Mouse (Mus musculus): ENCODE results near the gene Tbl3. TPM values are rescaled to one million over a fixed set of nuclear protein-coding genes. Genes with fewer than 3 reads are reported as not detected.
A peak's percentile ranks its signal among the peaks of the same experiment; 100 is the strongest.
"Not testable (repeated sequence)": the region's sequence is repeated elsewhere in the genome, so short reads cannot be mapped to it uniquely, and the experiment has no call there.

Tbl3 gene
- polyA plus RNA-seq, 1 experiment from 2014 or later: 47.4 TPM

GRCm38 (mm10) chr17:24725637-24726390 is 18.4 kb upstream of the Tbl3 start:
- H3K9ac ChIP-seq: no peak overlapping the region

GRCm38 (mm10) chr17:24724184-24724583 is 16.7 kb upstream of the Tbl3 start, which contains the start of gene Ndufb10:
TSS of gene Ndufb10 (minus strand) at chr17:24724478.
- ATAC-seq (ENCODE audit: extremely low read depth, insufficient number of reproducible peaks, low FRiP score, low TSS enrichment): peak; percentile 65
- Histone ChIP-seq H3K27me3 (replicated peaks) (0 out of 2 replicates have a peak, but pooled peaks cover 3% of the 10 kb centered on the region), H3K4me3 (peak within 1 kb of the TSS; percentile 93), H3K4me2 (peak within 1 kb of the TSS; percentile 79), H3K36me3 (peaks cover 21% of the 10 kb centered on the region), H3K9me3 (no peaks in the 10 kb centered on the region), H3K27ac (replicated peaks) (peak within 1 kb of the TSS; percentile 92), H3K9ac (peak within 1 kb of the TSS; percentile 97), H3K4me1 (peaks cover 26% of the 10 kb centered on the region)
- WGBS: under 1% methylated on average over 30 of the region's 30 CpGs

More at GRCm38 (mm10) chr17:24725637-24726390, 18.4 kb upstream of the Tbl3 start:
- no peak for ATAC-seq (ENCODE audit: extremely low read depth, insufficient number of reproducible peaks, low FRiP score, low TSS enrichment)
- WGBS: 60% methylated on average over 3 of the region's 3 CpGs
- peaks cover 26% of the 10 kb centered on the region for H3K4me1 ChIP-seq
- H3K4me3 ChIP-seq: no peak overlapping the region
- H3K27me3 ChIP-seq (replicated peaks): 0 out of 2 replicates have a peak, but pooled peaks cover 3% of the 10 kb centered on the region
- peaks cover 17% of the 10 kb centered on the region for H3K36me3 ChIP-seq
- H3K4me2 ChIP-seq: no peak overlapping the region
- no peak overlapping the region for H3K27ac ChIP-seq (replicated peaks)
- H3K9me3 ChIP-seq: no peaks in the 10 kb centered on the region

- WGBS: under 1% methylated on average over 15 of the region's 15 CpGs
- Histone ChIP-seq H3K4me3 (peak overlapping the region; percentile 93), H3K4me1 (peaks cover 29% of the 10 kb centered on the region), H3K4me2 (peak overlapping the region; percentile 79), H3K36me3 (peaks cover 21% of the 10 kb centered on the region), H3K27me3 (replicated peaks) (0 out of 2 replicates have a peak, but pooled peaks cover 3% of the 10 kb centered on the region), H3K27ac (replicated peaks) (peak overlapping the region; percentile 92), H3K9ac (peak overlapping the region; percentile 97), H3K9me3 (no peaks in the 10 kb centered on the region)
- ATAC-seq (ENCODE audit: extremely low read depth, insufficient number of reproducible peaks, low FRiP score, low TSS enrichment): no peak
These were observed 16.4 kb upstream of the Tbl3 start for GRCm38 (mm10) chr17:24723881-24724180.

- H3K27me3 ChIP-seq (replicated peaks): 0 out of 2 replicates have a peak, but pooled peaks cover 2% of the 10 kb centered on the region
- ATAC-seq (ENCODE audit: extremely low read depth, insufficient number of reproducible peaks, low FRiP score, low TSS enrichment): no peak
- peaks cover 33% of the 10 kb centered on the region for H3K4me1 ChIP-seq
- peaks cover 23% of the 10 kb centered on the region for H3K36me3 ChIP-seq
- H3K4me3 ChIP-seq: peak overlapping the region; percentile 93
- H3K27ac ChIP-seq (replicated peaks): peak overlapping the region; percentile 92
- H3K9ac ChIP-seq: peak overlapping the region; percentile 97
- 1% methylated on average over 12 of the region's 12 CpGs for WGBS
- peak overlapping the region; percentile 79 for H3K4me2 ChIP-seq
- no peaks in the 10 kb centered on the region for H3K9me3 ChIP-seq
These were observed 15.8 kb upstream of the Tbl3 start for GRCm38 (mm10) chr17:24723122-24723880.

DNA sequence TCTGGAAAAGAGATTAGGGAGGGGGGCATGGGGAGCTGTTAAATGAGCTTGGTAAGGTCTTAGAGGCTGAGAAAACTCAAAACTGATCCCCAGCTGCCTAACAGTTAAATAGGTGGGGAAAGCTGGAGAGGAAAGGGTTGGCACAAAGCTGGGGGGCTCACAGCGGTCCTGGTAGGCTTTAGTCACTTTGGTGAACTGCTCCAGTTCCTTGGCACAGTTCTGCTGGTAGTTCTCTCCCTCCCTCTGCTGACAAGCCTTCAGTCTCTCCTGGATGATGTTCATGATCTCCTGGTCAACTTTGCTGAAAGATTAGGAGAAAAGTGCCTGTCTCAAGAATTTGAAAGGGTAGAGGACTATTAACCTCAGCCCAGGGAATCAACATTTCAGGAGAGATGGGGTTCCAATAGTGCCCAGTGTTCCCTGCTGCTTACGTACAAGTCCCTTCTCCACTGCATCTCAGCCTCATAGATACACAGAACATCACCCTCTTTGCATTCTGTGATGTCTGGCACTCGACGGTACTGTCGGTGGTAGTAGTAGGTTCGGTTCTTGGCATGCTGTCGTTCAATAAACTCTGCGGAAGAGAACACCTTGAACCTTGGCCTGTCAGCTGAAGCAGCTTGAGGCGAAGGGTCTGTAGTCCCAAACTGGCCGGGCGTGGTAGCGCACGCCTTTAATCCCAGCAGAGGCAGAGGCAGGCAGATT is 14.9 kb upstream of the Tbl3 start:
- Histone ChIP-seq H3K4me1 (peaks cover 33% of the 10 kb centered on the region), H3K27me3 (replicated peaks) (no peaks in the 10 kb centered on the region), H3K27ac (replicated peaks) (no peak overlapping the region), H3K9me3 (no peaks in the 10 kb centered on the region), H3K36me3 (peaks cover 28% of the 10 kb centered on the region), H3K4me3 (peak overlapping the region; percentile 93), H3K4me2 (peak overlapping the region; percentile 79), H3K9ac (peak overlapping the region; percentile 97)
- ATAC-seq (ENCODE audit: extremely low read depth, insufficient number of reproducible peaks, low FRiP score, low TSS enrichment): no peak
- 33% methylated on average over 13 of the region's 13 CpGs for WGBS

GRCm38 (mm10) chr17:24721383-24721955 is 14.0 kb upstream of the Tbl3 start:
- WGBS: 29% methylated on average over 7 of the region's 7 CpGs
- H3K27me3 ChIP-seq (replicated peaks); ATAC-seq (ENCODE audit: extremely low read depth, insufficient number of reproducible peaks, low FRiP score, low TSS enrichment); H3K9me3 ChIP-seq: not testable (repeated sequence)
- Histone ChIP-seq H3K4me2 (peak overlapping the region; percentile 79), H3K4me1 (peaks cover 33% of the 10 kb centered on the region), H3K36me3 (peaks cover 35% of the 10 kb centered on the region), H3K9ac (peak overlapping the region; percentile 97), H3K27ac (replicated peaks) (0 out of 2 replicates have a peak overlapping the region, but pooled peaks have one; percentile 28), H3K4me3 (peak overlapping the region; percentile 93)

GRCm38 (mm10) chr17:24720616-24721015 is 13.2 kb upstream of the Tbl3 start:
- 2% methylated on average over 11 of the region's 11 CpGs for WGBS
- not testable (repeated sequence) for ATAC-seq (ENCODE audit: extremely low read depth, insufficient number of reproducible peaks, low FRiP score, low TSS enrichment); H3K27me3 ChIP-seq (replicated peaks); H3K9me3 ChIP-seq
- peak overlapping the region; percentile 93 for H3K4me3 ChIP-seq
- H3K9ac ChIP-seq: peak overlapping the region; percentile 95
- peaks cover 42% of the 10 kb centered on the region for H3K36me3 ChIP-seq
- peak overlapping the region; percentile 82 for H3K27ac ChIP-seq (replicated peaks)
- peak overlapping the region; percentile 79 for H3K4me2 ChIP-seq
- H3K4me1 ChIP-seq: peaks cover 33% of the 10 kb centered on the region

- no peaks in the 10 kb centered on the region for H3K9me3 ChIP-seq
- H3K36me3 ChIP-seq: peaks cover 47% of the 10 kb centered on the region
- peak overlapping the region; percentile 93 for H3K4me3 ChIP-seq
- H3K27ac ChIP-seq (replicated peaks): peak overlapping the region; percentile 90
- ATAC-seq (ENCODE audit: extremely low read depth, insufficient number of reproducible peaks, low FRiP score, low TSS enrichment): peak; percentile 96
- peaks cover 33% of the 10 kb centered on the region for H3K4me1 ChIP-seq
- peak overlapping the region; percentile 79 for H3K4me2 ChIP-seq
- H3K9ac ChIP-seq: peak overlapping the region; percentile 98
- under 1% methylated on average over 61 of the region's 61 CpGs for WGBS
- no peaks in the 10 kb centered on the region for H3K27me3 ChIP-seq (replicated peaks)
These were observed 12.2 kb upstream of the Tbl3 start for GRCm38 (mm10) chr17:24719494-24720222.

- Histone ChIP-seq H3K4me1 (peaks cover 33% of the 10 kb centered on the region), H3K9ac (peak overlapping the region; percentile 98), H3K4me2 (peak overlapping the region; percentile 74), H3K36me3 (peaks cover 47% of the 10 kb centered on the region), H3K27ac (replicated peaks) (peak overlapping the region; percentile 90), H3K4me3 (peak overlapping the region; percentile 93)
- not testable (repeated sequence) for ATAC-seq (ENCODE audit: extremely low read depth, insufficient number of reproducible peaks, low FRiP score, low TSS enrichment); H3K9me3 ChIP-seq; H3K27me3 ChIP-seq (replicated peaks)
- 49% methylated on average over 5 of the region's 5 CpGs for WGBS
These were observed 11.5 kb upstream of the Tbl3 start for GRCm38 (mm10) chr17:24718938-24719337.

GRCm38 (mm10) chr17:24717943-24718342 is 10.5 kb upstream of the Tbl3 start, which contains the start of the genes Rnf151 and Rps2:
TSS of gene Rnf151 (minus strand) at chr17:24718063.
TSS of gene Rps2 (plus strand) at chr17:24718116.
- H3K27ac ChIP-seq (replicated peaks): no peak within 1 kb of the TSS
- H3K36me3 ChIP-seq: peaks cover 47% of the 10 kb centered on the region
- H3K4me3 ChIP-seq: peak within 1 kb of the TSS; percentile 93
- WGBS: 77% methylated on average over 4 of the region's 4 CpGs
- peak within 1 kb of the TSS; percentile 98 for H3K9ac ChIP-seq
- H3K4me1 ChIP-seq: peaks cover 26% of the 10 kb centered on the region
- H3K9me3 ChIP-seq: no peaks in the 10 kb centered on the region
- no peaks in the 10 kb centered on the region for H3K27me3 ChIP-seq (replicated peaks)
- H3K4me2 ChIP-seq: peak within 1 kb of the TSS; percentile 74
- ATAC-seq (ENCODE audit: extremely low read depth, insufficient number of reproducible peaks, low FRiP score, low TSS enrichment): no peak

All from heart, embryonic 13.5 days (tissue).